Mouse (Mus musculus): Measurements from ENCODE around the gene Abi2.

Abi2 gene

GRCm38 (mm10) chr1:60489660-60490059, 80.2 kb downstream of the Abi2 start:
- no peak for DNase-seq (ENCODE audit: low spot score)

- no peak for DNase-seq (ENCODE audit: low spot score)
These were observed 81.1 kb downstream of the Abi2 start for GRCm38 (mm10) chr1:60490510-60490909.

GRCm38 (mm10) chr1:60492404-60492803, 83.0 kb downstream of the Abi2 start:
- no peak for DNase-seq (ENCODE audit: low spot score)

- no peak for DNase-seq (ENCODE audit: low spot score)
These were observed 84.0 kb downstream of the Abi2 start for GRCm38 (mm10) chr1:60493421-60493820.

- DNase-seq (ENCODE audit: low spot score), result no peak
These were observed 94.0 kb downstream of the Abi2 start for GRCm38 (mm10) chr1:60503456-60503855.

GRCm38 (mm10) chr1:60510584-60510983, 101.2 kb downstream of the Abi2 start:
- DNase-seq (ENCODE audit: low spot score), result no peak

- DNase-seq (ENCODE audit: low spot score), result no peak
These were observed 120.7 kb downstream of the Abi2 start for GRCm38 (mm10) chr1:60530107-60530506.

GRCm38 (mm10) chr1:60530636-60531035, 121.2 kb downstream of the Abi2 start:
- DNase-seq (ENCODE audit: low spot score), result no peak
